Mouse (Mus musculus) Patski (cell line): ENCODE measurements at regions not wholly inside any gene's neighbourhood (a gene's known extent, or its start where the extent isn't known, plus 50 kb on each side); places are given as distances from the start of the nearest gene placed in this dataset.
A peak's percentile ranks its signal among the peaks of the same experiment; 100 is the strongest.

ENCODE experiments used
- ATAC-seq: fragments of 100-300 bp; one replicate; pipeline ENCODE4 v1.8.0; 2021
- CTCF ChIA-PET: fragments of 350-600 bp; sonication (Branson Sonifier 250); formaldehyde crosslinking; loops from one replicate; lab custom pipeline; 2022; ENCODE audit warnings: inconsistent platforms; lab: Charles Lee
- POLR2A ChIA-PET: fragments of 350-600 bp; sonication (Branson Sonifier 250); formaldehyde crosslinking; loops from one replicate; lab custom pipeline; 2022; ENCODE audit warnings: antibody characterized with exemption, inconsistent platforms; lab: Charles Lee
- DNase-seq: peaks from one replicate; pipeline ENCODE4 v3.0.0-alpha.2; 2011; ENCODE audit warnings: low read depth, low spot score
- H3K27me3 ChIP-seq: fragments of 371-371 bp; one replicate; pipeline ENCODE4 v1.5.1; 2021
- CTCF ChIP-seq: fragments of 100-300 bp; IDR thresholded peaks from one replicate; pipeline ENCODE4 v1.5.1; 2021
- in situ Hi-C: fragments of 300-500 bp; cut with MboI; formaldehyde crosslinking; loops from 3 replicates; pipeline ENCODE4 v1.11.1; 2018; ENCODE audit warnings: low pct_unique_long_range_greater_than_20kb, mixed read lengths

DNA sequence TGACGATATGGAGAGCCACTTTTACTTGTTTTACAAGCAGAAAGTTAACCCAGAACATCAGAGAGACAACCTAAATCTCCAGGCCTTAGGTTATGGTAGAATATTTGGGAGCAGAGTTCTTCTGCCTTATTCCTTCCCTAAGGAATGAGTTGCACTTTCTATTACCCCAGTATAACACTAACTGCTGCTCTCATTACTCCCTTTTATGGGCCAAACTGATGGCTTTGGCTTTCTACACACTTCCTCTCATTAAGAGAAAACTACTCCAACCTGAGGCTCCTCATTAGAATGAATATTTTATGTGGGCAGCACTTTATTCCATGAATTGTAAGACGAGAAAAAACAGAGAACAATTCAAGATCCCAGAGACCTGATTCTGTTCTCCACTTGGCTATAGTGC, 289.0 kb upstream of the Tnc start:
- in situ Hi-C loops = no loop called here
- TF ChIP-seq CTCF = no peak
- CTCF ChIA-PET = no interaction called here

DNA sequence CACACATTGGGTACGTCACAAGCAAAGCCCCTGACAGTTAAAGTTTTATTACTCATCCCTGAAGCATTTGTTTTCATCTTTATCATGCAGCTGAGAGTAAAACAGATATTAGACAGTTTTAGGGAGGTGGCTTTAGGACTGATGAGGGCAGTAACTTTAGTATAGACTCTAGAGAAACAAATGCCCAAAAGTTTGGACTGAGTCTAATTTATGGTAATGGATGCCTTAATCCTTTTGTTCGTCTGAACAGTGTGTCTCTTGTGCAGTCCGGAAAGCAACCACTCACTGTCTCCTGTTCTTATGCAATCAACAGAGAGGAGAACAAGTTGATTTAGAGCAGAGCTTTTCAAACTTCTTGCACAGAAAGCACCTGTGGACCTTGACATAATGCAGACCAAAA, 283.4 kb upstream of the Tnc start:
- ChIA-PET CTCF (no interaction called here), POLR2A (no interaction called here)
- H3K27me3 ChIP-seq = no peaks in the 10 kb centered on the region
- no peak for DNase-seq
- in situ Hi-C loops = no loop called here
- TF ChIP-seq CTCF = no peak
- no peak for ATAC-seq

More for the DNA sequence above, 289.0 kb upstream of the Tnc start:
- ATAC-seq = no peak
- H3K27me3 ChIP-seq = no peaks in the 10 kb centered on the region
- POLR2A ChIA-PET = no interaction called here
- no peak for DNase-seq

DNA sequence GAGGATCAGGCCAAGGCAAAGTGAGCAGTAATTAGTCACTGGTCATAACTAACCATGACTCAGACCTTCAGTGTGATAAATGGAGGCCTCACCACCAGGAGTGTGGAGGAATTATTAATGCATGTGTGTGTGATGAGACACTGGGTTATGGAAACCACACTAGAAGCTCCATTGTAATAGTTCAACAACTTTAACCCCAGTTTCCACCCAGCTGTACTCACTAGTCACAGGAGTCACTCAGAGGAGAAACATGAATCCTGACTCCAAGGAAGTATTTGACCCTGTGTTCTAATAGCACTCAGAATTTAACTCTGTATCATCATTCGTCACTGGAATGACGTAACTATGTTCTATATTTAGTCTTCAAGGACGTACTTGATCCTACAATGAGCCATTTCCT, 277.6 kb upstream of the Tnc start:
- POLR2A ChIA-PET = no interaction called here
- in situ Hi-C loops = loop anchor here (10.0 kb wide), 2 partner anchors 240 to 280 kb away; partner anchors contain the start of gene Tnc
- DNase-seq (peak; percentile 90), ATAC-seq (peak; percentile 93)
- TF ChIP-seq CTCF = no peak
- CTCF ChIA-PET = interaction anchor here (1.1 to 1.6 kb wide), 2 partner anchors 16 to 247 kb away, joined by 3 read pairs; no protein-coding TSS in a partner anchor
- H3K27me3 ChIP-seq = no peaks in the 10 kb centered on the region

DNA sequence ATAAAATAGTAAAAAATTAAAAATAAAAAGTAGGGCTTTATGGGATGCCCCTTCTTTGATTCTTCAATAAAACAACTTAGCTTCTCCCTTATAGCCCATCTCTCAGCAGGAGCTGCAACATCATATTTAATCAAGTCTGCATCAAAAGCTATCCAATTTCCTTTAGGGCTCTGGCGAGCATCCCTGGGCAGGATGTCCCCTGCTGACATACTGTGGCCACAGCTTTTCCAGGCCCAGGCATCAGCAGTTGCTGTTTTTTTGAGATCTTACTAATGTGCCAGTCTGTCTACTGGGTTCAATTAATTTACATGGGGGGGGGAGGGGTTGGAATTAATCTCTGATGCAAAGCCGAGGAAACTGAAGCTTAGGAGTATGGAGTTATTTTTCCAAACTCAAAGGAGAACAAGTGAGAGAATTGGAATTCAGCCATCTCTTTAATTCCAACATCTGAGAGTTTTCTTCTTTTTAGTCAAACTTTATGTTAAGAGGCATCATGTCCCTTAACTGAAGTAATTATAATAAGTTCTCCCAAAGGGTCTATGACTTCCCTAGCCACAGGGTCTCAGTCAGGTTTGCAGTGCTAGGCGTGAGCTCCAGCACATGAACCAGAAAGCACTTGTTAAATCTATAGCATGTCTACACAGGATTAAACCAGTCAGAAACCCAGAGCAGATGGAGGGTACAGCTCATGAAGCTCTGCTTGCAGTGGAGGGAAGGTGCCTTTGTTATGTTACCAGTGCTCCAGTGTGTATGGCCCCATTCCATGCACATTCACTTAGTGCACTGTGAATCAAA, 269.9 kb upstream of the Tnc start:
- DNase-seq = no peak
- H3K27me3 ChIP-seq = no peaks in the 10 kb centered on the region
- no peak for ATAC-seq
- TF ChIP-seq CTCF = no peak
- in situ Hi-C loops = loop anchor here (5.0 kb wide), 1 partner anchor 49 kb away; no protein-coding TSS in a partner anchor
- ChIA-PET POLR2A (interaction anchor here (0.9 kb wide), 1 partner anchor 14 kb away, joined by 3 read pairs; no protein-coding TSS in a partner anchor), CTCF (interaction anchor here (1.7 kb wide), 1 partner anchor 8 kb away, joined by 4 read pairs; no protein-coding TSS in a partner anchor)

DNA sequence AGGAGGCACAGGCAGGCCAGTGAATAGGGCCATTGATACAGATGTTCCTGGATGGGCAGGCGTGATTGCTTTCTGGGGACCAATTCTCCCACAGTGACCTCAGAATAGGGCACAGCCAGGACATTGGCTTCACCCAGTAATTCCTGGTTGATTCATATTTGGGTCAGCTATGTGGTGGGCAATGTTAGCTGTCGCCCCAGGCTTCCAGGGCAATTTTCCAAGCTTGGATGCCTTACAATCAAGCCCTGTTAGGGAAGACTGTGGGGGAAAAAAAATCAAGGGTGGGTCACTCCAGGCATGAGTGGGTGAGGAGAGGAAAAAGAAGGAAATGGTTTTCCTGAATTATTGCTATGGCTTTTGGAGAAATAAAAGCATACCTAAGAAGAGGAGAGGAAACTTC, 250.1 kb upstream of the Tnc start:
- TF ChIP-seq CTCF = no peak
- H3K27me3 ChIP-seq = no peaks in the 10 kb centered on the region
- CTCF ChIA-PET = no interaction called here
- DNase-seq (no peak), ATAC-seq (no peak)
- POLR2A ChIA-PET = no interaction called here
- in situ Hi-C loops = no loop called here

DNA sequence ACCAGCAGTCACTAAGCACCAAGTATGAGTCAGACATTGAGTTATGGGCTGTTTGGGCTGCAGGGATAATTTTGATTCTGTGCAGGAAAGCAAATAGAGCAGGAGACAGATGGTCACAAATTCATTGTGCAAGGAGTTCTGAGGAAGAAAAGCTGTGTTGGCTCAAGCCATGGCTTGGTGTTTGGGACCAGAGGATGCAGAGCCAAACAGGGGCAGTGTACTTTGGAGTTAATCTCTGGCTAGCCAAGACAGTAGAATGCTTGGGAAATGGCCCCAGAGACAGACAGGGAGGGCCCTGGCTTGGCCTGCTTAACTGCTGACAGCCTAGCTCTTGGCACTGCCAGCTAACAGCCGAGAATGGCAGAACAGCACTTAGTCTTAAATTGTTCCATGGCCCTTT, 235.7 kb upstream of the Tnc start:
- CTCF ChIA-PET = no interaction called here
- ATAC-seq = no peak
- no peak for TF ChIP-seq CTCF
- POLR2A ChIA-PET = interaction anchor here (0.7 kb wide), 1 partner anchor 12 kb away, joined by 3 read pairs; no protein-coding TSS in a partner anchor
- no peaks in the 10 kb centered on the region for H3K27me3 ChIP-seq
- in situ Hi-C loops = no loop called here
- DNase-seq = no peak

DNA sequence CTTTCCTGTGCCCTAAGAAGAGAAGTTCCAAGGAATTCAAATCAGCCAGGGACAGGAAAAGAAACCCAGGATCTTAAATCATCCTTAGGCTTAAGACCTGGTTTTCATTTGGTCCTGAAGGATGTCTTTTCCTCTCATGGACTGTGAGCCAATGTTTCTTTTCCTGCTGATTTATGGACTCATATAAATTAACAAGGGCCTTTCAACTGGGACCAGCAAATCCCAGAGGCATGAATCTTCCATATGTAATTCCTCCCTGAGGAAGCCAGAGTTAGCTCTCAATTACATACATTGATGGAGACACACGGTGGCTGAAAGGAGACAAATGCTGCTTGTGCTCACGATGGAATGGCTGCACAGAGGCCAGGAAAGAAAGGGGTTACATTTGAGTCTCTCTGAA, 230.2 kb upstream of the Tnc start:
- no peak for TF ChIP-seq CTCF
- in situ Hi-C loops = no loop called here
- ChIA-PET CTCF (no interaction called here), POLR2A (no interaction called here)
- H3K27me3 ChIP-seq = no peaks in the 10 kb centered on the region
- ATAC-seq (no peak), DNase-seq (no peak)

DNA sequence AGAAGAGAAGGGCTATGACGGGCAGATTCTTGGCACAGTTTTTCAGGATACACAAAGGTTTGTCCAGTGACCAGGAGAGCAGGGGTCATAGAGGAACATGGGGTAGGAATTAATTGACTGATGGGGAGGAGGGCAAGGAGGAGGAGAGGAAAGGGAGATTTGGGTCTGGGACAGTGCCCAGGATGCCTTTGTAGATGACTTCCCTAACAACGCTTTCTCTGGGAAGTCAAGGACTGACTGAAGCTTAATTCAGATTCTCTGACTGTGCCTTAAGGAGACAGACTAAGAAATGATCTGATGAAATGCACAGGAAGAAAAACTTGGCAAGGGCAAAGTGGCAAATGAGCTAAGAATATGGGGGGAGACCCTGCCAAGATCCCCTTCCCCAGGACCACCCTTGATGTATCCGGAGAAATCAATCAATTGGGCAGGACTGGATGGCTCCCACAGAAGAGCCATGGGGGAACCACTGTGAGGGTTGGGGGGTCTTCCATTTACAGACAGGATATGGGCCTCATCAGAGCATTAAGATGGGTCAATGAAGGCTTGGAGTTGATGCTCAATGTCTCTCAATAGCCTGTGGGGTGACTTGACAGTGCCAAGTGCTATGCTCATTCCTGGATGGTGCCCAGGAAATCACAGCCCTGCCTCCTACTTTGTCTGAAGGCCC, 227.6 kb upstream of the Tnc start:
- CTCF ChIA-PET = no interaction called here

DNA sequence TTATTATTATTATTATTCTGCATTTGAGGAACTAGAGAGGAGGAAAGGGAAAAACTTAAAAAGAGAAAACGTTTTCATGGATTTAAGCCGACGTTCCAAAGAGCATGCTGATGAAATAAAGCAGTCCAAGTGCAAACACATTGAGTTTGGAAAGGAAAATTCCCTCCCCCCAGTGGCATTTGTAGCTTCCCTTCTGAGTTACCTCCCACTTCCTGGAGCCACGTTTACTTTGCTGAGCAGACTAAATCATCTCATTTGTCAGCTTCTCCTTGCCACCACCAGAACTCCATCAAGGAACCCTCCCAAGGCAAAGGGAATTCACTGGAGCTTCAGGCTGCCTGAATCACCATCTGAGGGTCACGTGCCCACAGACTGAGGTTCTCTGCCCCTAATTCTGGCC, 223.0 kb upstream of the Tnc start:
- no peaks in the 10 kb centered on the region for H3K27me3 ChIP-seq
- no peak for TF ChIP-seq CTCF
- in situ Hi-C loops = loop anchor here (5.0 kb wide), 1 partner anchor 47 kb away; no protein-coding TSS in a partner anchor
- CTCF ChIA-PET = no interaction called here
- DNase-seq = no peak
- POLR2A ChIA-PET = no interaction called here
- no peak for ATAC-seq

More for the DNA sequence above, 227.6 kb upstream of the Tnc start:
- DNase-seq (no peak), ATAC-seq (no peak)
- POLR2A ChIA-PET = no interaction called here
- in situ Hi-C loops = no loop called here
- TF ChIP-seq CTCF = no peak
- no peaks in the 10 kb centered on the region for H3K27me3 ChIP-seq

DNA sequence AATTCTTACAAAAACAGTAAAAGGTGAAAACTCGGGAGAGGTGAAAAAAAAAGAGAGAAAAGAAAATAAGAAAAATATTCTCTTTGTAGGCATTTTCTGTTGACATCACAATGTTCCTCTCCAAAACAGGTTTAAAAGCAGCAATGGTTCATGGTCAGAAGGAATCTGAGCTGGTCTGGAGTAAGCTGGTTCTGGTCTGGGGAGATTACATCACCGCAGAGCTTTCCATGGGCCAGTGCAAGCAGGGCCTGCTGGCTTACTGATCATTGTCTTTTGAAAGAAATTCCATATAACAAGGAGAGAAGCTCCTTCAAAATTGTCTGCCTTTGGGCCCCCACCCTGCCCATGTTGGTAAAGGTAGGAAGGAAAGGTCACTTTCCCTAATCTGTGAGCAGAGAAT, 222.3 kb upstream of the Tnc start:
- peak; percentile 34 for DNase-seq
- in situ Hi-C loops = loop anchor here (5.0 kb wide), 1 partner anchor 48 kb away; no protein-coding TSS in a partner anchor
- no peaks in the 10 kb centered on the region for H3K27me3 ChIP-seq
- POLR2A ChIA-PET = no interaction called here
- CTCF ChIA-PET = interaction anchor here (0.8 kb wide), 1 partner anchor 9 kb away, joined by 3 read pairs; no protein-coding TSS in a partner anchor
- no peak for TF ChIP-seq CTCF
- ATAC-seq = peak; percentile 90

DNA sequence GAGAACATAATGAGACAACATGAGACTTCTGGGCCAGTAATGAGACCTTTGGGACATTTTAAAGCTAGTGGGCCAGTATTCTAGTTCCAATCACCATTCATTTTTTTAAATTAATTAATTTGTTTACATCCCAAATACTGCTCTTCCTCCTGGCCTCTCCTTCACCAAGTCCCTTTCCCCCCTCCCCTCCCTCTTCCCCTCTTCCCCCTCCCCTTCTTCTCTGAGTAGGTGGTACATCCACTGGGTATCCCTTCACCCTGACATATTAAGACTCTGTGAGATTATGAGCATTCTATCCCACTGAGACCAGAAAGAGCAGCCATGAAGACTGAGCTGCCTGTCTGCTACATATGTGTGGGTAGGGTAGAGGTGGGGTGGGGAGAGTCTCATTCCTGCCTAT, 213.7 kb upstream of the Tnc start:
- H3K27me3 ChIP-seq = no peaks in the 10 kb centered on the region
- DNase-seq (no peak), ATAC-seq (no peak)
- CTCF ChIA-PET = interaction anchor here (0.6 kb wide), 1 partner anchor 347 kb away, joined by 3 read pairs; no protein-coding TSS in a partner anchor
- TF ChIP-seq CTCF = no peak
- POLR2A ChIA-PET = no interaction called here
- in situ Hi-C loops = no loop called here
